Mouse (Mus musculus) cerebellum, adult (tissue): ENCODE measurements around the gene Tmem120a.

Experiments used
- ATAC-seq: cut with Nextera tagmentation; 2 replicates; pipeline ENCODE4 v1.9.2; 2017; ENCODE audit warnings: mild to moderate bottlenecking, moderate library complexity, mixed read lengths; ENCODE audit not compliant: insufficient number of reproducible peaks, low FRiP score, low TSS enrichment

Tmem120a gene

DNA sequence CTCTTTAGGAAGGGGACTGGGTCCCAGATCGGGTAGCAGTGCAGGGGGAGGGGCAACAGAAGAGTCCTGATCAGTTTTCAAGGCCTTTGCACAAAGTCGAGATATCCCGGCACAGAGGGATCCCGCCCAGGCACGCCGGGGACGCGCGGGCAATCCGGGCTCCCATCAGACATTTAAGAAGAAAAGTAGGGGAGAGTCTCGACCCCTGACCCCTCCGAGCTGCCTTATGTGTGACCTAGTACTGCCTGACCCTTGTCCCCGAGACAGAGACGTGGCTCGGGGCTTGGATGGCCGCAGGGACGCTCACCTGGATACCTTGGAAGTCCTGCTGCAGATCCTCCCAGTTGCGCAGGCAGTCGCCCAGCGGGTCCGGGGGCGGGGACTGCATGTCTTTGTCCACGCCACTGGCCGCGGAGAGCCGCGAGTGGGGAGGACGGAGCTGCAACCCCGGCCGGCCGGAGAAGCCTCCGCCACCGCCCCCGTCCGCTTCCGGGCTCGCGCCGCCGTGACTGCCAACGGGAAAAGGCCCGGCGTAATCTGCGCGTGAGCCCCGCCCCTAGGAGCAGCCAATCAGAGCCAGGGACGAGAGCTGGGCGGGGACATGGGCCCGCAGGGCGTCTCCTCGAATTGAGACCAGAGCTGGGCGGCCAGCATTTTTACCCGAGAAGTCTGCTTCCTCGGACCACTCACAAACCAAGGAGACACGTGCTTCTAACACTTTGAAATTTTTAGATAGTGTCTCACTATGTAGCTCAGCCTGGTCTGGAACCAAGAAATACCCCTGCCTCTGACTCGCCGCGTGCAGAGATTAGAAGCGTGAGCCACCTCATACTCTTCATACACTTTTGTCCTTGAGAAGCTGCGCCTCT, at the start of gene Tmem120a:
Gene Tmem120a, minus strand, starts transcription at position 708 of the 869 bp plus-strand sequence.
- peak; percentile 95 for ATAC-seq

DNA sequence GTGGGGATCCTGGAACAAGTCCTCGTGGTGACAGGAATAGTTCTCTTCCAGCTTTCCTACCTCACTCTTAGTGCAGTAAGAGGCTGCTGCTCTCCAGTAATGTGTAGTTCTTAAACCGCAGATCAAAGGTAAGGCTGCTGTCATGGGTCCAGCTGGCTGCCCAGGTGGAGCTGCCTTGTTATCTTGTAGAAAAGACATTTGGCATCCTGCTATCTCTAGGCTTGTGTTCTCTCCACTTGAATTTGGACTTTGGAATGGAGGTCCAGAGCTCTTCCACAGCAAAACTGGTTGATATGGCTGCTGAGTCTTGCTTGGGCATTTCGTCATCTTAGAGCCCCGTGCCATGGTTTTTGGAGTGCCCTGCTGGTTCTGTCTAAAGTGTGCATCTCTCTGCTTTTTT, 38.7 kb upstream of the Tmem120a start:
- no peak for ATAC-seq

- no peak for ATAC-seq
Observed at GRCm38 (mm10) chr5:135780331-135780730, 36.1 kb upstream of the Tmem120a start.

- peak; percentile 87 for ATAC-seq
Observed at GRCm38 (mm10) chr5:135778471-135779445, 34.5 kb upstream of the Tmem120a start, which contains the start of gene Mdh2. Mdh2 (plus strand) TSS chr5:135778480.

DNA sequence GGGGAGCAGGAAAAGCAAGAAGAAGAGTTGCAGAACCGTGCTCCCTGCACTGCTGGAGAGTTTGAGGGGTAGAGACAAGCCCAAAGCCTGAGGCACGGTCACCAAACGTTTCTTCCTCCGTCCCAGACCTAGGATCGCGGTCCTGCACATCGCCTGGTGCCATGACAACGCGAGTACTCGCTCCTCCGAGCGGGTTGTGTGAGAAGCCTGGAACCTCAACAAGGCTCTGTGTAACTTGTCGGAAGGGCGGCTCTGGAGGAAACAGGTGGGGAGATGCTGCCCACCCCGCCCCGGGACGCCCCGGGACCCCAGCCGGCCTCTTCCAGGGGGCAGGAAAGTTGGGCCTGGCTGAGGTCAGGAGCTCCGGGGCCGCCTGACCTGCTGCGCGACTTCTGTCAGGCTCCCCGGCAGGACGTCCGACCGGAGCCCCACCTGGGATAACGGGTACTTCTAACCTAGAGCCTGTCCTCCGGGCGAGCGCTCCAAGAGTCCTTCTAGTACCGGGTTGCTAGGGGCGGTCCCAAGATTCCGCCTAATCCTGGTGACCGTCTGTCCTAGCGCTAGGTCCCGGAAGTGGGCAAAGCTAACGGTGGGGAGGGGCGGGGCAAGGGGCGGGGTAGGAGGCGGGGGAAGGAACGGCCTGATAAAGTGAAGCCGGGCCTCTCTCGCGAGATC, 33.7 kb upstream of the Tmem120a start, which contains the start of gene Styxl1:
Gene Styxl1, minus strand, starts transcription at position 590 of the 675 bp plus-strand sequence.
- ATAC-seq = no peak

- no peak for ATAC-seq
Observed at GRCm38 (mm10) chr5:135776546-135776945, 32.3 kb upstream of the Tmem120a start.

DNA sequence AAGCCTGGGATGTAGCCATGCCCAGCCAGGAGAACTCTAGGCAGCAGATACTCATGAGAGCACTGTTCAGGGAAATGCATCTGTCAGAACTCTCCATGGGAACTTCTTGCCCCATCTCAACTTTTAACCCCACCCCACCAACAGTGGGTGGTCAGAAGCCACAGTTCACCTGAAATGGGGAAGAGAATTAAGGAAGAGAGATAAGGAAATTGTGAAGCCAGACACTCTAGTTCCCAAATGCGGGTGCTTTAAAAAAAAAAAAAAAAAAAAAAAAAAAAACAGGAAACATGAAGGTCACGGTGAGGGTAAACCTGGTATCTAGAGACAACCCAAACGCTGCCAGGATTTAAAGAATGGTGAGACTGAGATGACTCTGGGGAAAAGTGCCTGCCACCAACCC, 28.3 kb upstream of the Tmem120a start:
- ATAC-seq = no peak

GRCm38 (mm10) chr5:135764971-135765370, 20.7 kb upstream of the Tmem120a start:
- ATAC-seq = no peak

- ATAC-seq = no peak
Observed at GRCm38 (mm10) chr5:135763526-135763925, 19.3 kb upstream of the Tmem120a start.

DNA sequence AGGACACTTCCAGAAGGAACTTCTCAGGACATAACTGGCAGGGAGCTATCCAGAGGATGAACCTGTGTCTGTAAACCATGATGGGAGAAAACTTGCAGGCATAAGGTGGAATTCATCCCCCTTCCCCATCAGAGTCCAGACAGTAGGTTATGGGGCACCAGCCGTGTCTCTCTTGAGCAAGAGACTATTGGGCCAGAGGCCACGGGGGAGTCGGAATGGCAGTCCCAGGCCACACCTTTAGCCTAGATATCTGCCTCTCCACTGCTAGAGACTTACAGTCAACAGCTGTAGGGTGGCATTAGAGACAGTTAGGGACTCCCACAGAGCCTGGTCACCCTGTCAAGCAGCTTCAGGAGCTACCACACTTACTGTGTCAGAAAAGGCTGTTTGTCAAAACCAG, 17.6 kb upstream of the Tmem120a start:
- no peak for ATAC-seq

DNA sequence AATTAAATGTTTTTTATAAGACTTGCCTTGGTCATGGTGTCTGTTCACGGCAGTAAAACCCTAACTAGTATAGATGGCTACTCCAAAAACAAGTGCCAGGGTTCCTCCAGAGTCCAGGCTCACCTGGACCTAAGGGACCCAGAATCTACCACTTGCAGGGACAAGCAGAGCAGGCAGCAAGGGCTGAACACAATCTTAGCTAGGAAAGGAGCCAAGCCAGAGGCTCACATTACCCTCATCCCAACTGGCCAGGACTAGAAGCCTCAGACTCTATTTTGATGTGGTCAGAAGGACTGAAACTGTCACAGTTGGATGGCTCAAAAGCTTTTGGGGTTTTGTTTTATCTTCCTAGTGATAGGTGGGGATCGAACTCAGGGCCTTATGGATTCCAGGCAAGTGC, 7.3 kb upstream of the Tmem120a start:
- no peak for ATAC-seq

GRCm38 (mm10) chr5:135751041-135751440, 6.8 kb upstream of the Tmem120a start:
- ATAC-seq = no peak

DNA sequence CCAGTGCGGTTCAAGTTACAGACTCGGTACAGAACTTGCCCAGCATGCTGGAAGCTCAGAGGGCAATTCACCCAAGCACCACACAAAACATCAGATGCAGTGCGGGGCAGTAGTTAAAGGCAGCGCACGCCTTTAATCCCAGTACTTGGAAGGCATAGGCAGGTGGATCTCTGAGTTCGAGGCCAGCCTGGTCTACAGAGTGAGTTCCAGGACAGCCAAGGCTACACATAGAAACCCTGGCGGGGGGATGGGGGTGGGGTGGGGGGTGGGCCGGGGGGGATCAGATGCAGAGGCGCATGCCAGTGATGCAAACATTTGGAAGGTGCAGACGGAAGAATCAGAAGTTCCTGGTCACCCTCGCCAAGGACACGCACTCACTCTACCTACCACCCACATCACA, 494 bp upstream of the Tmem120a start:
- no peak for ATAC-seq

GRCm38 (mm10) chr5:135742941-135743740, 1.1 kb downstream of the Tmem120a start:
- ATAC-seq = no peak

- ATAC-seq = no peak
Observed at GRCm38 (mm10) chr5:135742156-135742555, 2.1 kb downstream of the Tmem120a start.

GRCm38 (mm10) chr5:135738266-135738665, 6.0 kb downstream of the Tmem120a start:
- ATAC-seq = no peak

GRCm38 (mm10) chr5:135737154-135737553, 7.1 kb downstream of the Tmem120a start:
- no peak for ATAC-seq

- no peak for ATAC-seq
Observed at GRCm38 (mm10) chr5:135736544-135736943, 7.7 kb downstream of the Tmem120a start.

- no peak for ATAC-seq
Observed at GRCm38 (mm10) chr5:135735741-135736140, 8.5 kb downstream of the Tmem120a start.
